Mouse (Mus musculus): Measurements from ENCODE around the gene Adgrg2. TPM values are rescaled to one million over a fixed set of nuclear protein-coding genes. Genes with fewer than 3 reads are reported as not detected.

Adgrg2 gene
- 1.2 TPM for polyA plus RNA-seq (2015; fragmentation: Illumina TruSeq; extraction: RNeasy Lipid Tissue Mini Kit (QIAGEN cat#74804); ENCODE audit: low read depth, low replicate concordance)

DNA sequence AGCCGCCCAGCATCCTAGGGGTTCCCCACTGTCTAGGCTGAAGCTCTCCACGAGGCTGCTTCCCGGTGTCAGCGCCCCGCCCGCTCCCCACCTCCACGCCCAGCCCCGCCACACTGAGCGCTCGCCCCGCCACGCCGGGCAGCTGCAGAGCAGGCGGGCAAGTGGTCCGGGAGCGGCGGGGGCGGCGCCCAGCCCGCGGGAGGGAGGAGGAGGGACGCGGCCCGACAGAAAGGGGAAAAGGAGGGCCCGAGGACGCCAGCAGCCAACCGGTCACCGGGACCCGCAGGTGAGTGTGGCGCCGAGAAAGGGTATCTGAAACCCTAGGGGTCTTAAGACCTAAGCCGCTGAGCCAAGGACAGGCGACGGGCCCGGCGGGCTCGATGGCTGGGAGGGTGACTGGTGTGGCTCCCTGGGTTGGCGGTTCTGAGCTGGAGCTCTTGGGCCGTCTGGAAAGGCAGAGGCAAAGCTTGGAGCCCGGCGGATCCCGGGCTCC, at the start of gene Adgrg2:
Gene Adgrg2, plus strand, starts transcription at position 227 of the 493 bp plus-strand sequence.

GRCm38 (mm10) chrX:160502048-160503041, 111.9 kb downstream of the Adgrg2 start, which contains the start of gene Phka2:
Phka2 (plus strand) TSS chrX:160502166.

Other genes starting within 250 kb of the Adgrg2 start
- 19.0 TPM for gene Phka2, start 111.5 kb downstream of the Adgrg2 start, polyA plus RNA-seq (2015; fragmentation: Illumina TruSeq; extraction: RNeasy Lipid Tissue Mini Kit (QIAGEN cat#74804); ENCODE audit: low read depth, low replicate concordance)